Comparison of ENCODE assay signal across 13 mouse cellular contexts in genomic region chr3:153176325-153176724, GRCm38 (mm10).
DNase-seq lines count a peak whose midpoint lies in the region; ATAC-seq and TF ChIP-seq lines count a peak whose summit lies in the region.
"Had no signal": no experiment of that assay in that cellular context is flagged by ENCODE, and none has a peak within 500 bp of the region (broad histone marks: within the 10 kb centered on the region; RNA-seq: fewer than 3 reads in every experiment).

No protein-coding gene starts in this region.

- peak; percentile 37 to 51 for DNase-seq in cerebellum, postnatal 10 days
- DNase-seq in cerebellum, adult 8-10 months = no peak
- peak; percentile 1 for DNase-seq in liver, adult 2 months (ENCODE audit: extremely low read depth, low read depth, low spot score)
- no peak for DNase-seq in liver, embryonic 11.5 days (ENCODE audit: low spot score)
- DNase-seq in heart, adult 2 months = no peak
- DNase-seq: gastrocnemius, postnatal 14 days; kidney, adult 18-20 months had no signal

- no peaks in the 10 kb centered on the region for H3K9me3 ChIP-seq in liver, embryonic 11.5 days (ENCODE audit: control insufficient read depth, low read length)
- no peaks in the 10 kb centered on the region for H3K9me3 ChIP-seq in hindbrain, embryonic 13.5 days
- H3K9me3 ChIP-seq in midbrain, embryonic 13.5 days = no peaks in the 10 kb centered on the region
- H3K9me3 ChIP-seq: heart, embryonic 15.5 days; limb, embryonic 12.5 days had no signal

- TF ChIP-seq EP300 in heart, adult 2 months (IDR thresholded peaks at IDR 0.05; ENCODE audit: insufficient read depth, low read depth, low read length) = no peak

- H3K4me3 ChIP-seq in liver, adult 2 months (ENCODE audit: insufficient read depth, low read depth, low read length) = no peak overlapping the region
- H3K4me3 ChIP-seq in liver, embryonic 11.5 days (ENCODE audit: low read depth, low read length) = no peak overlapping the region
- no peak overlapping the region for H3K4me3 ChIP-seq in hindbrain, embryonic 13.5 days
- H3K4me3 ChIP-seq in midbrain, embryonic 13.5 days (replicated peaks) = no peak overlapping the region
- H3K4me3 ChIP-seq in heart, adult 2 months = no peak overlapping the region
- H3K4me3 ChIP-seq: heart, embryonic 15.5 days; limb, embryonic 12.5 days had no signal

- H3K27ac ChIP-seq in liver, adult 2 months (replicated peaks; ENCODE audit: insufficient read depth, low read depth, low read length) = no peak overlapping the region
- no peak overlapping the region for H3K27ac ChIP-seq in liver, embryonic 11.5 days (ENCODE audit: low read depth, low read length)
- H3K27ac ChIP-seq in hindbrain, embryonic 13.5 days = peak overlapping the region; percentile 61
- H3K27ac ChIP-seq in midbrain, embryonic 13.5 days = peak overlapping the region; percentile 49
- H3K27ac ChIP-seq in heart, adult 2 months = no peak overlapping the region
- H3K27ac ChIP-seq: heart, embryonic 15.5 days; limb, embryonic 12.5 days had no signal

- no peaks in the 10 kb centered on the region for H3K79me2 ChIP-seq in liver, adult 2 months (ENCODE audit: control insufficient read depth, insufficient read depth, low read length)
- H3K79me2 ChIP-seq in heart, adult 2 months (replicated peaks; ENCODE audit: control insufficient read depth, insufficient read depth, low read length) = no peaks in the 10 kb centered on the region

- intact Hi-C loops in heart, adult 2 months (cut with DNase I) = no loop called here

- H3K27me3 ChIP-seq in liver, adult 2 months (ENCODE audit: control insufficient read depth, insufficient read depth, low read length) = no peaks in the 10 kb centered on the region
- H3K27me3 ChIP-seq in liver, embryonic 11.5 days (replicated peaks; ENCODE audit: control insufficient read depth, insufficient read depth, low read length) = no peaks in the 10 kb centered on the region
- no peaks in the 10 kb centered on the region for H3K27me3 ChIP-seq in hindbrain, embryonic 13.5 days
- H3K27me3 ChIP-seq in midbrain, embryonic 13.5 days = no peaks in the 10 kb centered on the region
- peaks cover 1% of the 10 kb centered on the region; the same call in 1 of the 2 replicates for H3K27me3 ChIP-seq in heart, adult 2 months (ENCODE audit: control insufficient read depth, insufficient read depth, low read length)
- H3K27me3 ChIP-seq: heart, embryonic 15.5 days had no signal

- TF ChIP-seq CTCF in liver, adult 2 months (IDR thresholded peaks at IDR 0.05; ENCODE audit: low read depth, low read length) = peak; percentile 32
- no peak for TF ChIP-seq CTCF in heart, adult 2 months (IDR thresholded peaks at IDR 0.05)

- no peaks in the 10 kb centered on the region for H3K4me1 ChIP-seq in liver, adult 2 months (ENCODE audit: control insufficient read depth, insufficient read depth, low read length)
- H3K4me1 ChIP-seq in liver, embryonic 11.5 days (replicated peaks; ENCODE audit: control insufficient read depth, insufficient read depth, low read length) = no peaks in the 10 kb centered on the region
- peaks cover 10% of the 10 kb centered on the region for H3K4me1 ChIP-seq in hindbrain, embryonic 13.5 days (replicated peaks)
- peaks cover 11% of the 10 kb centered on the region; the same call in 1 of the 2 replicates for H3K4me1 ChIP-seq in midbrain, embryonic 13.5 days (replicated peaks)
- H3K4me1 ChIP-seq in heart, adult 2 months (ENCODE audit: control insufficient read depth, insufficient read depth, low read length) = no peaks in the 10 kb centered on the region
- H3K4me1 ChIP-seq: heart, embryonic 15.5 days had no signal

- no peaks in the 10 kb centered on the region for H3K36me3 ChIP-seq in liver, adult 2 months (ENCODE audit: control insufficient read depth, insufficient read depth, low read length)
- H3K36me3 ChIP-seq in liver, embryonic 11.5 days (ENCODE audit: control insufficient read depth, insufficient read depth, low read length) = no peaks in the 10 kb centered on the region
- no peaks in the 10 kb centered on the region for H3K36me3 ChIP-seq in hindbrain, embryonic 13.5 days
- H3K36me3 ChIP-seq in midbrain, embryonic 13.5 days = no peaks in the 10 kb centered on the region
- no peaks in the 10 kb centered on the region for H3K36me3 ChIP-seq in heart, adult 2 months (ENCODE audit: control insufficient read depth, insufficient read depth, low read length)
- H3K36me3 ChIP-seq: heart, embryonic 15.5 days; limb, embryonic 12.5 days had no signal

- 51% methylated on average over 6 of the region's 6 CpGs for WGBS in liver, adult 2 months
- WGBS in liver, embryonic 11.5 days = 62% methylated on average over 6 of the region's 6 CpGs
- 27% methylated on average over 6 of the region's 6 CpGs for WGBS in hindbrain, embryonic 13.5 days
- WGBS in midbrain, embryonic 13.5 days = 48% methylated on average over 6 of the region's 6 CpGs
- WGBS in heart, adult 2 months = 41% methylated on average over 6 of the region's 6 CpGs

- TF ChIP-seq POLR2A in liver, adult 2 months (IDR thresholded peaks at IDR 0.05; ENCODE audit: extremely low read depth, insufficient read depth, low read length) = no peak
- TF ChIP-seq POLR2A in heart, adult 2 months (IDR thresholded peaks at IDR 0.05; ENCODE audit: insufficient read depth, low read depth, low read length) = no peak

- no peak overlapping the region for H3K4me2 ChIP-seq in liver, embryonic 11.5 days
- no peak overlapping the region for H3K4me2 ChIP-seq in hindbrain, embryonic 13.5 days
- no peak overlapping the region for H3K4me2 ChIP-seq in midbrain, embryonic 13.5 days (replicated peaks)
- H3K4me2 ChIP-seq: heart, embryonic 15.5 days; limb, embryonic 12.5 days had no signal

- H3K9ac ChIP-seq in liver, adult 2 months (ENCODE audit: low read depth, low read length) = no peak overlapping the region
- no peak overlapping the region for H3K9ac ChIP-seq in liver, embryonic 11.5 days (ENCODE audit: low read depth, low read length)
- no peak overlapping the region for H3K9ac ChIP-seq in hindbrain, embryonic 13.5 days
- no peak overlapping the region for H3K9ac ChIP-seq in midbrain, embryonic 13.5 days (replicated peaks)
- no peak overlapping the region for H3K9ac ChIP-seq in heart, adult 2 months (ENCODE audit: low read depth, low read length)
- H3K9ac ChIP-seq: heart, embryonic 15.5 days; limb, embryonic 12.5 days had no signal

- ATAC-seq in liver, embryonic 11.5 days (replicated peaks; ENCODE audit: low FRiP score) = no peak
- no peak for ATAC-seq in hindbrain, embryonic 13.5 days (ENCODE audit: low FRiP score)
- ATAC-seq in midbrain, embryonic 13.5 days = peak; percentile 69
- ATAC-seq in granulocyte monocyte progenitor cell, adult 5-6 weeks (replicated peaks; ENCODE audit: poor library complexity, severe bottlenecking) = no peak
- ATAC-seq: activated CD4-positive, CD25-positive, alpha-beta regulatory T cell, adult 4 months had no signal

Comparison
In these comparisons a context has a peak if more than half of its experiments do, and no peak if none do; other contexts are left out.
1. DNase-seq: peak in cerebellum, postnatal 10 days (2 of 2) and liver, adult 2 months (single experiment); none in cerebellum, adult 8-10 months (single experiment), liver, embryonic 11.5 days (single experiment) and heart, adult 2 months (0 of 2).
2. H3K27ac ChIP-seq: peak in hindbrain, embryonic 13.5 days (single experiment) and midbrain, embryonic 13.5 days (single experiment); none in liver, adult 2 months (single experiment), liver, embryonic 11.5 days (single experiment) and heart, adult 2 months (single experiment).